Mouse (Mus musculus): ENCODE measurements around the gene Snrpb.
A peak's percentile ranks its signal among the peaks of the same experiment; 100 is the strongest.

The Snrpb gene

DNA sequence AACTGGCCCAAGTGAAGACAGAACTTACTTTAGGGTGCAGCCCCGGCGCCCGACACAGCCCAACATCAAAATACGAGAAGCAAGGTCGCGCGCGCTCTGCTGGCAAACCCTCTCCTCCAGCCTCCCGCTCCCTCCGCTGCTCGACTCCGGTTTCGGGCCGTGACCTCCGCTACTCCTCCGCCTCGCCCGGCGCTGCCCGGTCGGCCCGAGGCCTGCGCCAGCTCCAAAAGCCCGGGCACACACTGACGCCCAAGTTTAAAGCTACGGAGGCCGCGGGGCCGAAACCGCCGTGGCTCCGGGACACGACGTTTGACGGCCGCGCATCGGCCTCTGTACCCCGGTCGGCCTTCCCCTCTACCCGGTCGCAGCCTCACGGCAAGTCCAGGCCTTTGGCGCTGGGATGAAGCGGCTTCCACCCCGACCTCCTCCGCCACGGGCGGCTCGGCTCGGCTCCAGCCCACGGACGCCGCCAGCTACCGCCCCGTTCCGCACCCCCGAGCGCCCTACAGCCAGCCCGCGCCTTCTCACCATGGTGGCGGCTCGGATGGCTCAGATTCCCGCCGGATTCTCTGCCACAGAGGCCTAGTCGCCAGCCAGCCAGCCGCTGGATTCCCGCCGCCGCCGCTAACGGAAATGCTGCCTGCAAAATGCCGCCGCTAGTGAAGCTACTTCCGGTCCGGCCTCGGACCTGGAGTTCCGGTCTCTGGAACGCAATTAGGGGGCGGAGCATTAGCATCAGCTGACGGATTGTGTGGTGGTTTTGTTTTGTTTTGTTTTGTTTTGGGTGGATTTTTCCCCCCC lies at the start of gene Snrpb:
Gene Snrpb, minus strand, starts transcription at position 698 of the 801 bp plus-strand sequence.
- DNase-seq (ENCODE audit: low spot score) = peak; percentile 96

DNA sequence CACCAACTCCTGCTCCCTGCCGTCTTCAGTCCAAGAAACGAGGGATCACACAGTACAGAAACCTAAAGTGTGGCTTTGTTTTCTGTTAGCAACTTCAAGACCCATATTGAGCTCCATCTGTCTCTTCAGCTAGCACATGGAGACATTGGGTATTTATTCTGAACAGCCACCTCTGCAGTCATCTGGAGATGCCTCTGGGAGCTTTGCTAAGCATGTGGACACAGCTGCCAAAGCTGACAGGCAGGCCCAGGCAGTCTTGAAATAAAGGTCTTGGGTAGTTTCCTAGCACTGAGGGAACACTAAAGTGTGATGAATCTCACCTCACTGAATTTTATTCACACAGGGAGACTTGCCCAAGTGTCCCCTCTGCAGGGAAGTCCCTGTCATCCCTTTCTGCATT lies 32.4 kb upstream of the Snrpb start:
- DNase-seq (ENCODE audit: low spot score) = no peak

- no peak for DNase-seq (ENCODE audit: low spot score)
Observed at GRCm38 (mm10) chr2:130209636-130210035, 30.4 kb upstream of the Snrpb start.

GRCm38 (mm10) chr2:130207996-130208395 lies 28.8 kb upstream of the Snrpb start:
- no peak for DNase-seq (ENCODE audit: low spot score)

GRCm38 (mm10) chr2:130207376-130207775 lies 28.2 kb upstream of the Snrpb start:
- no peak for DNase-seq (ENCODE audit: low spot score)

- DNase-seq (ENCODE audit: low spot score) = no peak
Observed at GRCm38 (mm10) chr2:130200961-130201360, 21.8 kb upstream of the Snrpb start.

GRCm38 (mm10) chr2:130194894-130195293 lies 15.7 kb upstream of the Snrpb start, which contains the start of gene Tmc2:
TSS of gene Tmc2 (plus strand) at chr2:130195194.
- no peak for DNase-seq (ENCODE audit: low spot score)

GRCm38 (mm10) chr2:130188391-130188790 lies 9.2 kb upstream of the Snrpb start:
- DNase-seq (ENCODE audit: low spot score) = no peak

DNA sequence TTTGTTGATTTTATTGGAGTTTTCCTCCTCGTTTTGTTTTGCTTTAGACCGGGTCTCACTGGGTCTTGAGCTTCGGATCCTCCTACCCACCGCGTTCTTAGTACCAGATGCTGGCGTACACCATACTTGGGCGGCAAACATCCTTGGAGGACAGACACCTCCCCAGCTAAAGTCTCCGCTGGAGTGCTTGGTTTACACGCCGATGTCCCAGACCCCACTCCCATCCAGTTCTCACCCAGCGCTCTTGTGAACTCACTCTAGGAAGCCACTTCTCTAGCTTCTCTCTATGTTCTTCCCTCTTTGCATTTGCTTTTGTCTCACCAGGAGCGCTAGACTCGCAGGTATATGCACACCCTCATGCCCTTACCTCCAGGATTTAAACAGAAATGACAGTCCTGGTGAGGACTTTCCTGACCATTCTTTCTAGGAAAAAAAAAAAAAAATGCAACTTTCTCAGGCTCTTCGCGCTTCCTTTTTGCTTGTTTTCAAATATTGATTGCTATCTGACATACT lies 360 bp upstream of the Snrpb start:
- DNase-seq (ENCODE audit: low spot score) = no peak

DNA sequence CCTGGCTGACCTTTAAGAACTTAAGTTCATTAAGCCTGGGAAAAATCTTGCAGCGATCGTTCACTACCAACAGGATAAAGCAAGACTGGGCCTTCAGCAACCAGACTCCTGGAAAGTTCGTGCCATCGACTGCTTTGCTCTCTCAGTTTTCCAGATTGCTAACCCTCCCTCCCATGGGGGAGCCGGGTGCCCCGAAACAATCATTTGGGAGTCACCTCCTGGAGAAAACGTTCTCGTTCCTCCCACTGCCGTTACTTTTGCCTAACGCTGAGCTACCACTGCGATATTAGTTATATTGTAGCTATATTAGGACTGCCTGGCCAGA lies 860 bp downstream of the Snrpb start:
- no peak for DNase-seq (ENCODE audit: low spot score)

DNA sequence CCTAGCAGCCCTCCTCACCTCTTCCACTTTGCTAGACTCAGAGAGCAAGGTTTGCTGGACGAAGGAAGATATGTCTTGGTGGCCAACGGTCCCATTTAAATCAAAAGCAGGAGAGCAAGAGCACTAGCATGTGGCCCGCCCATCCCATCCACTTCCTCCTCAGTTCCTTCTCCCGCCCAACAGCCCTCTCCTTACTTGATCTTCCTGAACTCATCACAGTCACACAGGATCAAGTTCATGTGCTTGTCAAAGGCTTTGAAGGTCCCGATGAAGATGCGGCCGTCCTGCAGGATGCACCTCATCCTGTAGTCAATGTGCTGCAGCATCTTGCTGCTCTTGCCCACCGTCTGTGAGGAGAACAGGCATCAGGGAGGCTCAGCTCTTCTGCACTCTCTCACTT lies 2.4 kb downstream of the Snrpb start:
- DNase-seq (ENCODE audit: low spot score) = no peak

DNA sequence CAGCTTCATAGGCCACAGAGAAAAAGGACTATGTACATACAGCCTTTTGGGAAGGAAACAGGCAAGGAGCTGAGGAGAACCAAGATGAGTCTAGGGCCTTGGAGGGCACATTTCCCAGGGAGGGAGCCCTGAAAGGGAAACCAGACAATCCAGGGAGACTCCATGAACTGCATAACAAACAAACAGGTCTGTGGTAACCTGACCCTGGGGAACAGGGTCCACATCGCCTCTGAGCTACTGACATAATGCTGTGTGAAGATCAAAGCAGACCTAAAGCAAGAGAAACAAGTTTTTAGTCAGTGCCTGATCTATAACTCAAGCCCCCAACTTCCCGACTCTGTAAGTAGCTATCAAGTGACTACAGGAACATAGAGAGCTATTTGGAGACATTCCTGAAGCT lies 7.5 kb downstream of the Snrpb start:
- no peak for DNase-seq (ENCODE audit: low spot score)

GRCm38 (mm10) chr2:130167861-130168260 lies 11.3 kb downstream of the Snrpb start:
- peak; percentile 77 for DNase-seq (ENCODE audit: low spot score)

- DNase-seq (ENCODE audit: low spot score) = peak; percentile 51
Observed at GRCm38 (mm10) chr2:130166311-130167214, 12.6 kb downstream of the Snrpb start.

DNA sequence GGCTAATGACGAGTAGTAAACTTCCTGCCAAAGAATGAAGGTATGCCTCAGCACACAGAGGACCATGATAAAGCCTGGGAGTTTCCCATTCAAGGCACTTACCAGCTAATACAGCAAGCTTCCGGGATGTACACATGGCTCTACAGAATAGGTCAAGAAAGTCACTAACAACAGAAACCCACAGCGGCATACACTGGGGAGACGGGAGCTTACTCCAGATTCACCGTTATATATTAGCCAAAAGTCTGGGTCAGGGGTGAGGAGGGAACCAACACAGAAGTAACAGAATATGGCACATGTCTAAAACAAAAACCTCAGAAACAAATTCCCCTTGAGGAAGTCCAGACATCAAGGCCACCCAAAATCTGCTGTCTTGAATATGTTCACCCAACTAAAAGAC lies 16.5 kb downstream of the Snrpb start:
- no peak for DNase-seq (ENCODE audit: low spot score)

- no peak for DNase-seq (ENCODE audit: low spot score)
Observed at GRCm38 (mm10) chr2:130158088-130158437, 21.1 kb downstream of the Snrpb start.

DNA sequence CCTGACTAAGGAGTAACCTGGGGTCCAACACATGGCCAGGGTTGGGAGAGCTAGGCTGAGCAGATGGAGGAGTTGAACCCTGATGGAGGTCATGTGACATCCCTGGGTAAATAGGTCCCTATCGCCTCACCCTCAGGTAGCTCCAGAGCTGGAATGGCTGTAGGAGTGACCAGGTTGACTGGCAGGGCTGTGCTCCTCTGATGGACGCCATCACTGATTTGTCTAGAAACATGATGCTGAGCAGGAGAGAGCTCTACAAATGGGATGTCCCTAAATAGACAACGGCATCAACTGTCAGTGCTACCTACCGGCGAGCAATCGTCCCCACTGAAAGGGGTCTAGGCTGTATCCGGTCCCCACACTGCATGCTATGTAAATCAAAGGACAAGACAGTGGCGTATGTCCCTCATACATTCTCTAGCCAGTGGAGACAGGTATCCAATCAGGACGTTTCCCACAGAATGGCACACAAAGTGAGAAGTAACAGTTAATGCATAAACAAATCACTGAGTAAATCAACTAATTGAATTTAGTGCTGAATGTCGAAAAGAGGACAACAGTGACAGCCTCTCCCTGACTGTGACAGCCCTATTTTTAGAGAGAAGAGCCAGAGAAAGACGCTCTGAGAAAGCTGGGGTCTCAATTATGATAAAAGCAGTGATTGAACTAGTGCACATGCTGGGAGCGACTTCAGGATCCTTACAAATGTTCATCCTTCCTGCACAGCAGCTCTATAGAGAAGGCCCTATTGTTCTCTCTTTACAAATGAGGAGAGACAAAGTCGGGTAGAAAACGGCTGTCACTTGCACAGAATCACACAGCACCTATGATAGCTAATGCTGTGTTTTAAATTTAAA lies 21.7 kb downstream of the Snrpb start:
- DNase-seq (ENCODE audit: low spot score) = no peak

GRCm38 (mm10) chr2:130155851-130156250 lies 23.4 kb downstream of the Snrpb start:
- DNase-seq (ENCODE audit: low spot score) = no peak

- DNase-seq (ENCODE audit: low spot score) = no peak
Observed at GRCm38 (mm10) chr2:130155171-130155570, 24.0 kb downstream of the Snrpb start.

DNA sequence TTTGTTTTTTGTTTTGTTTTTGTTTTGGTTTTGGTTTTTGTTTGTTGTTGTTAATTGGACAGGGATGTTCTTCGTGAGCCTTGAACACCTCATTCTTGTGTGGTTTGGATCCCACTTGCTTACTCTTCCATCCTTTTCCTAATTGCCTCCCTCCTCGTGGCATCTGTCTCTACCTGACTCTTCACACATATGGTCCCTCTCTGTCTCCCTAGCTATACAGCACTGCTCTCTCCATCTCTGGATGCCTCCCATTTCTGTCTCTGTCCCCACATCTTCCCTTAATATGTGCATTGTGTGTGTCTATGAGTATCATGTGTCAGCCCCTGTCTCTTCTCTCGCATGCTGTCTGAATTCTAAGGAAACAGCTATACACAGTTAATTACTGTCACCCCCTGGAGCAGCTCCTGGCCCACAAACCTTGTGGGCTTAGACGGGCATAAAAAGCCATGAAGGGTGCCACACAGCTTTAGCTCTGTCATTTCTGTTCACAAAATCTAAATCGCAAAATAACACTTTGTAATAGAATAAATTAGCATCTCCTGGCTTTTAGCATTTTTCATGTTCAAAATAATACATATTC lies 33.0 kb downstream of the Snrpb start:
- no peak for DNase-seq (ENCODE audit: low spot score)

DNA sequence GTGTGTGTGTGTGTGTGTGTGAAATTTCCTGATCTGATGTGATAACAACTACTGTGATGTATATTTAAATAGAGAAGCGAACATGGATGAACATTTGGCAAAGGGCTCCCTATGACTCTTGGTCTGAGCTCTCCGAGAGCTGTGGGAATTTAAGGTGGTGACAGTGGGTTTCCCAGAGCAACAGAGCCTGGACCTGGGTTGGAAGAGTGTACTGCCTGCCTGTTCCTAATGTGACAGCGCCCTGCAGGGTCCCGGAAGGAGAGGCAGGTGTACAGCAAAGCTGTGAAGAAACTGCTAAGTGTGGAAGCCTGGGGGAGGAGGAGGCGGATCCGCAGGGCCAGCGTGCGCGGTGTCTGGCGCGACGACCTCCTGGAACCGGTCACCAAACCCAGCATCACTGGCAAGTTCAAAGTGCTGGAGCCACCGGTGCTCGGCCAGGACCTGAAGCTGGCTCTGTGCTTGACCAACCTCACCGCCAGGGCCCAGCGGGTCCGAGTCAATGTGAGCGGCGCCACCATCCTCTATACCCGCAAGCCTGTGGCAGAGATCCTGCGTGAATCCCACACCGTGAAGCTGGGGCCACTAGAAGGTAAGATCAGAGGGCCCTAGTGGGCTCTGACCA lies 34.4 kb downstream of the Snrpb start:
- no peak for DNase-seq (ENCODE audit: low spot score)

Measured in embryo, embryonic 10 days (tissue).